Mouse (Mus musculus) thymus, postnatal 4 days (tissue): ENCODE measurements at regions not wholly inside any gene's neighbourhood (a gene's known extent, or its start where the extent isn't known, plus 50 kb on each side); places are given as distances from the start of the nearest gene placed in this dataset.

Source experiments
- DNase-seq: peaks from one replicate; pipeline ENCODE4 v3.0.0; 2021

GRCm38 (mm10) chr13:30042689-30043320, 56.9 kb upstream of the E2f3 start:
- DNase-seq: peak; percentile 63

GRCm38 (mm10) chr13:30041501-30042295, 55.8 kb upstream of the E2f3 start:
- no peak for DNase-seq

GRCm38 (mm10) chr13:30040288-30040687, 54.4 kb upstream of the E2f3 start:
- no peak for DNase-seq

DNA sequence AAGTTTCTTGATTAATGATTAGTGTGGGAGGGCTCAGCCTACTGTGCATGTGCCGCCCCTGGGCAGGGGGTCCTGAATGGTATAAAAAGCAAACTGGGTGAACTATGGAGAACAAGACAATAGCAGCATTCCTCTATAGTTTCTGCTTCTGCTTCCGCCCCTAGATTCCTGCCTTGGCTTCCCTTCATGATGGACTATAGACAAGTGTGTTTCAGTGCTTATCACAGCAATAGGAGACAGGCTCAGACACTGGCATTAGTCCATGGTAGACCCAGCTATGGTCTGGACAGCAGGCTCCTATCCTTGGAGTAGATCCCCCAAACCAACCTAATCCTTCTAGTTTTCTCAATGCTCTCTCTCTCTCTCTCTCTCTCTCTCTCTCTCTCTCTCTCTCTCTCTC, 53.9 kb upstream of the E2f3 start:
- DNase-seq: no peak

- DNase-seq: no peak
These were observed 50.7 kb upstream of the E2f3 start for GRCm38 (mm10) chr13:30036561-30036960.

DNA sequence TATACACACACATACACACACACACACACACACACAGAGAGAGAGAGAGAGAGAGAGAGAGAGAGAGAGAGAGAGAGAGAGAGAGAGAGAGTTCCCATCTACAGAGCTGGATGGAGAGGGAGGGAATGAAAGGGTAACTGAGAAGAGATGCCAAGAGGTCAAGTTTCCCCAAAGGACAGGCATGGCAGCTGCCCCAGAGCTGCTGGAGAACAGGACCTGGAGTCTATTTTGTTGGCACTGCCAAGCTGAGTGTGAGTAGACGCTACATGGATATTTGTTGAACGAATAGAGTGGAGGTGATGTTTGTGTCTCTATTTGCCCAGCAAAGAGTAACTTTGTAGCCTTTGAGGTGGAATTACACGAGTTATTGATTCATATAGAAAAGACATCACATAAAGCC, 50.2 kb upstream of the E2f3 start:
- no peak for DNase-seq
